Mouse (Mus musculus) neural tube, embryonic 11.5 days (tissue): ENCODE data around the gene Chl1. TPM values are rescaled to one million over a fixed set of nuclear protein-coding genes. Genes with fewer than 3 reads are reported as not detected.

Experiments
- ATAC-seq: fragments of 200-750 bp; cut with Nextera tagmentation; 2 replicates; pipeline ENCODE4 v1.8.0; 2017; ENCODE audit warnings: moderate number of reproducible peaks, mild to moderate bottlenecking, moderate TSS enrichment, moderate library complexity; ENCODE audit not compliant: insufficient read depth, low FRiP score, low TSS enrichment
- DNase-seq: peaks from one replicate; pipeline ENCODE4 v3.0.0-alpha.2; 2015; ENCODE audit warnings: low spot score
- H3K27ac ChIP-seq: fragments of 300-500 bp; sonication (generic); 2 replicates; pipeline ENCODE4 v1.5.1; 2014; ENCODE audit warnings: low read depth, mild to moderate bottlenecking, low read length
- H3K27me3 ChIP-seq: fragments of 300-500 bp; sonication (generic); 2 replicates; pipeline ENCODE4 v1.6.1; 2014; ENCODE audit warnings: mild to moderate bottlenecking, low read length, mixed read lengths; ENCODE audit not compliant: control insufficient read depth, insufficient read depth
- H3K36me3 ChIP-seq: fragments of 300-500 bp; sonication (generic); 2 replicates; pipeline ENCODE4 v1.6.1; 2014; ENCODE audit warnings: mild to moderate bottlenecking, low read length, moderate library complexity, mixed read lengths; ENCODE audit not compliant: control insufficient read depth, insufficient read depth
- H3K4me1 ChIP-seq: fragments of 300-500 bp; sonication (generic); 2 replicates; pipeline ENCODE4 v1.6.1; 2014; ENCODE audit warnings: low read length, mixed read lengths; ENCODE audit not compliant: control insufficient read depth, insufficient read depth
- H3K4me2 ChIP-seq: fragments of 300-500 bp; sonication (generic); 2 replicates; pipeline ENCODE4 v1.6.1; 2014; ENCODE audit warnings: low read depth, mild to moderate bottlenecking, moderate library complexity
- H3K4me3 ChIP-seq: fragments of 300-500 bp; sonication (generic); 2 replicates; pipeline ENCODE4 v1.5.1; 2014; ENCODE audit warnings: low read depth, low read length
- H3K9ac ChIP-seq: fragments of 300-500 bp; sonication (generic); 2 replicates; pipeline ENCODE4 v1.6.1; 2014; ENCODE audit warnings: mild to moderate bottlenecking, low read length
- H3K9me3 ChIP-seq: fragments of 300-500 bp; sonication (generic); 2 replicates; pipeline ENCODE4 v1.6.1; 2016; ENCODE audit warnings: low read length; ENCODE audit not compliant: control insufficient read depth
- WGBS: fragments of 180-500 bp; shearing (Covaris S2); extraction: QIAGEN DNeasy Blood & Tissue Kit; methylation state at CpG from one replicate; pipeline ENCODE4 v1.1.7; 2014; 5-methylcytosine and 5-hydroxymethylcytosine counted together
- polyA plus RNA-seq: library from polyadenylated mRNA; unstranded; fragments of >200 nt; fragmentation: Nextera tagmentation; extraction: Ambion mirVana; gene quantifications from 2 replicates; pipeline ENCODE4 v1.2.1, GENCODE M21; 2014

The Chl1 gene
- polyA plus RNA-seq, 1 experiment from 2014 or later = 18.5 TPM

DNA sequence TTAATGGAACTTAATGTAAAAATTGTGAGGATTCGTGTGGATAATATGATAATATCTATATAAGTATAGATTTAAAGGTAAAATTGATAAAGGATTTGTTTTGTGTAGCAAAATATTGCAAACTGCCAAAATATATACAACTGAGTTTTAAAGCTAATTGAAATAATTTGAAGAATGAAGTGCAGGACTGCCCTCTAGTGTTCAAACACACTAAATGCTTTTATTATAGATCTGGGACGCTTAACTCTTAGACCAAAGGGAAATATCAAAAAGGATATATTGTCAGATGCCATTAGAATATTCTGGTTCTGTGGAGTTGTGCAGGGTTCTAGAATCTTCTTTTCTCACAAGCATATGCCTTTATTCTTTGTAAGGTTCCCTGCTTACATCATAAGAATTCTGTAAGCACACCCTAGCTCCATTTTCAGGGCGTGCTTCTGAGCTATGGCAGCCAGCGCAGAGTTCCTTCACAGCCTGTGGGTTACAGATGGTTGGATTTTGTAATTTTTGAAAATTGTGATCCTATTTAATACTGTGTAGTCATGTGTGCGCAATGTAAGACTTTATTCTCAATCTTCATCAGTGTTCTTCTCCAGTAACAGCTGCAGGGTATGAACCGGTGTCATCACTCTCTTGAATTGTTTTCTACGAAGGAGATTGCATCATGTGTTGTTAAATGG, 187.1 kb downstream of the Chl1 start:
- DNase-seq = no peak

DNA sequence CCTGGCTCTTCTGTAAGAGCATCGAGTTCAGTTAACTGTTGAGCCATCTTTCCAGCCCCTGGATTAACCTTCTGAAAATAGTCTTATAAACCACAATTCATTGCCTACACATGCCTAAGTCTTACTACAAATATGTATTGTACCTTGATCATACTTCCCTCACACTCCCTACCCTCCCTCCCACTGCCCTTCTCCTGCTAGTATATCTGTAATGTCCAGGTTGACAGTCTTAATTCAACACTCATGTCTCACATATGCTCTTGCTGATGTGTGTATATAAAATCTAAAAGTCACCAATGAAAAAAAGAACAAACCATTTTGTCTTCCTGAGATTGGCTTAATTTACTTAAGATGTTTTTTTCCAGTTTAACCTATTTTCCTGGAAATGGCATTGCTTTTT, 189.1 kb downstream of the Chl1 start:
- Histone ChIP-seq H3K27ac (no peak overlapping the region), H3K9ac (no peak overlapping the region), H3K36me3 (no peaks in the 10 kb centered on the region), H3K4me1 (no peaks in the 10 kb centered on the region), H3K4me2 (no peak overlapping the region), H3K4me3 (no peak overlapping the region), H3K9me3 (no peaks in the 10 kb centered on the region), H3K27me3 (no peaks in the 10 kb centered on the region)
- no peak for DNase-seq
- 90% methylated on average over 1 of the region's 1 CpGs for WGBS
- ATAC-seq = no peak

More for the DNA sequence above, 187.1 kb downstream of the Chl1 start:
- ATAC-seq = no peak
- 64% methylated on average over 7 of the region's 7 CpGs for WGBS
- no peak overlapping the region for H3K4me3 ChIP-seq
- H3K36me3 ChIP-seq = no peaks in the 10 kb centered on the region
- H3K4me2 ChIP-seq = no peak overlapping the region
- H3K27ac ChIP-seq = no peak overlapping the region
- H3K27me3 ChIP-seq = no peaks in the 10 kb centered on the region
- no peak overlapping the region for H3K9ac ChIP-seq
- no peaks in the 10 kb centered on the region for H3K9me3 ChIP-seq
- H3K4me1 ChIP-seq = no peaks in the 10 kb centered on the region

DNA sequence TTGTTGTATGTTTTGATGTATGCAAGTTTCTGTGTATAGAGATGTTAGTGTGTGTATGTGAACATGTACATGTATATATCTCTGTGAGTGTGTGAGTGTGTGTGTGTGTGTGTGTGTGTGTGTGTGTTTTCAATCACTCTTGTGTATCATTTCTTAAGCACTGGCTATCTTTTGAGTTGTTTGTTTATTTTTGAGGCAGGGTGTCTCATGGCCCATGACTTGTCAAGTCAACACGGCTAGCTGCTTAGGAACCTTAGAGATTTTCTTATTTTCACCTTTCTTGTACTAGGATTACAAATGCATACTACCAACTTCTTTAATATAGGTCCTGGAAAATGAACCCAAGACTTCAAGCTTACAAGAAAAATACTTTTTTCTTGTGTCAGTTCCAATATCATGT, 189.5 kb downstream of the Chl1 start:
- no peak overlapping the region for H3K4me3 ChIP-seq
- H3K27ac ChIP-seq = no peak overlapping the region
- no peaks in the 10 kb centered on the region for H3K9me3 ChIP-seq
- no peak overlapping the region for H3K9ac ChIP-seq
- H3K36me3 ChIP-seq = no peaks in the 10 kb centered on the region
- no peak for DNase-seq
- 74% methylated on average over 1 of the region's 1 CpGs for WGBS
- H3K4me2 ChIP-seq = no peak overlapping the region
- H3K27me3 ChIP-seq = no peaks in the 10 kb centered on the region
- ATAC-seq = no peak
- H3K4me1 ChIP-seq = no peaks in the 10 kb centered on the region

DNA sequence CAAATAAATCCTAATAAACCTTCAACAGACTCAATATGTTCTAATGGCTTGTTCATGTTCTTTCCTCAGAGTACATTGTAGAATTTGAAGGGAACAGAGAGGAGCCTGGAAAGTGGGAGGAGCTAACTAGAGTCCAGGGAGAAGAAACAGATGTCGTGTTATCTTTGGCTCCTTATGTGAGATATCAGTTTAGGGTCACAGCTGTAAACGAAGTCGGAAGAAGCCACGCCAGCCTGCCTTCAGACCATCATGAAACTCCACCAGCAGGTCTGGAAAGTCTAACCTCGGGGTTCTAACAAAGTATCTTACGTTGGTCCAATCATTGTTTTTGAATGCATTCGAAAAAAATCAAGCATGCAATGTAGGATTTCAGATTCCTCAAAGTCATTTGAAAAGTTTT, 189.9 kb downstream of the Chl1 start:
- Histone ChIP-seq H3K36me3 (no peaks in the 10 kb centered on the region), H3K4me2 (no peak overlapping the region), H3K4me1 (no peaks in the 10 kb centered on the region), H3K27me3 (no peaks in the 10 kb centered on the region), H3K9me3 (no peaks in the 10 kb centered on the region), H3K27ac (no peak overlapping the region), H3K4me3 (no peak overlapping the region), H3K9ac (no peak overlapping the region)
- 83% methylated on average over 7 of the region's 7 CpGs for WGBS
- ATAC-seq (no peak), DNase-seq (no peak)

DNA sequence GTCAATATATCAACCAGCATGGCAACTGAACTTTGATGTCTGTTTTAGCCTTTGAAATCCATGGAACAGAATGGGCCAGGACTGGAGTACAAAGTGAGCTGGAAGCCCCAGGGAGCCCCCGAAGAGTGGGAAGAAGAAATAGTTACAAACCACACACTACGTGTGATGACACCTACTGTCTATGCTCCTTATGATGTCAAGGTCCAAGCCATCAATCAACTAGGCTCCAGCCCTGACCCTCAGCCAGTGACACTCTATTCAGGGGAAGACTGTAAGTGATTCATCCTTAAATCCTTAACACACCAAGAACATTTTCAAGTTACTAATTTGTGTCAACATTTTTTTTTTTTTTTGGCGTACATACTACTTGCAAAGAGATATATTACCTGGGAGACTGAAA, 196.0 kb downstream of the Chl1 start:
- ATAC-seq (no peak), DNase-seq (no peak)
- no peaks in the 10 kb centered on the region for H3K4me1 ChIP-seq
- no peaks in the 10 kb centered on the region for H3K36me3 ChIP-seq
- no peak overlapping the region for H3K4me2 ChIP-seq
- H3K27me3 ChIP-seq = no peaks in the 10 kb centered on the region
- no peak overlapping the region for H3K27ac ChIP-seq
- H3K9me3 ChIP-seq = no peaks in the 10 kb centered on the region
- H3K9ac ChIP-seq = no peak overlapping the region
- H3K4me3 ChIP-seq = no peak overlapping the region
- 74% methylated on average over 3 of the region's 3 CpGs for WGBS

DNA sequence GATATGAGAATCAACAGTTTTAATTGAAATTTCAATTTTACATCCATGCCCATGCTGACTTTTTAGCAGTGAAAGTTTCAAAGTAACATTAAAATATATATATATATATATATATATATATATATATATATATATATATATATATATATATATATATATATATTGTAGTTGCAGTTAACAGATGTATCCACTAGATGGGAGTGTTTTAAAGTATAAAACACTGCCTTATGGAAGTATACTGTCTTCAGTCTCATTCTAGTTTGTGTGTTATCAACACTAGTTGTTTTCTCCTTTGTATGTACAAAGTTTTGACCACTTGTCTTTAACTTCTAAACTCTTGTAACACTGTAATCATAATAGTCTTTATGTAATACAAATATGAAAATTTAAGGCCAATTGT, 228.9 kb downstream of the Chl1 start:
- no peaks in the 10 kb centered on the region for H3K4me1 ChIP-seq
- H3K27me3 ChIP-seq = no peaks in the 10 kb centered on the region
- DNase-seq (no peak), ATAC-seq (no peak)
- H3K9ac ChIP-seq = no peak overlapping the region
- H3K4me2 ChIP-seq = no peak overlapping the region
- no peak overlapping the region for H3K27ac ChIP-seq
- H3K4me3 ChIP-seq = no peak overlapping the region
- H3K9me3 ChIP-seq = no peaks in the 10 kb centered on the region
- H3K36me3 ChIP-seq = no peaks in the 10 kb centered on the region

DNA sequence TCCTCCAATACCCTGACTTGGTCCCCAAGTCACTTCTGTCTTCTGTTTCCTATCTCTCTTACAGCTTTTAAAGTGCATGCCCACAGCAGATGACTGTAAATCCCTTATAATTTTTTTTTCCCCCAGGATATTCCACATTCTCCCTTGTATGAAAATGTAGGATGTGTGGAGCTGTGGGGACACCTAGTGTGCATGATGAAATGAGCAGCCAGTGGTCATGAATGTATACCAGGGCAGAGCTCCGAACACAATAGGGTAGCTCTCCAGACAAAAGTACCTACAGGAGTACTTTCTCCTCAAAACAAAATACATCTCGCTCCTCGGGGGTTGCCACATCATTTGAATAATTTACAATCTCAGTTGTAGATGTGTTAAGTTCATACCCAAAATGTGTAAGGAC, 232.4 kb downstream of the Chl1 start:
- Histone ChIP-seq H3K27me3 (no peaks in the 10 kb centered on the region), H3K4me1 (no peaks in the 10 kb centered on the region), H3K27ac (no peak overlapping the region), H3K4me2 (no peak overlapping the region), H3K9me3 (no peaks in the 10 kb centered on the region), H3K36me3 (no peaks in the 10 kb centered on the region), H3K4me3 (no peak overlapping the region), H3K9ac (no peak overlapping the region)
- 72% methylated on average over 3 of the region's 3 CpGs for WGBS
- DNase-seq (no peak), ATAC-seq (no peak)

DNA sequence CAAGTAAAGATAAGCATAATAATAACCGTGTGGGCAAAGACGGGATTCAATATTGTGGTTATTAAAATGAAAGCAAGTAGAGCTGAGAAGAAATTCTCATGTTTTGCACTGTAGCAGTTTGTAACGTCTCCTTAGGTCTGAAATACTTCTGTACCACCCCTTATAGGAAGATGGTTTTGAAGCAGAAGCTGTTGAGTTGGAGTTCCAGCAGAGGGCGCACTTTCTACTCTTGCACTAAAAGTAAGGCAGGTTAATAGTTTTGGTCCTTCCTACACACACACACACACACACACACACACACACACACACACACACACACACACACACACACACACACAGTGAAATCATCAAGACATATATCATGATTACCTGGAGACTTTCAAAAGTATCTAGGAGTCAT, 235.7 kb downstream of the Chl1 start:
- Histone ChIP-seq H3K4me1 (no peaks in the 10 kb centered on the region), H3K4me3 (no peak overlapping the region), H3K27me3 (no peaks in the 10 kb centered on the region), H3K9ac (no peak overlapping the region), H3K4me2 (no peak overlapping the region), H3K27ac (no peak overlapping the region), H3K36me3 (no peaks in the 10 kb centered on the region), H3K9me3 (no peaks in the 10 kb centered on the region)
- DNase-seq = peak; percentile 35
- WGBS = 32% methylated on average over 4 of the region's 4 CpGs
- no peak for ATAC-seq

DNA sequence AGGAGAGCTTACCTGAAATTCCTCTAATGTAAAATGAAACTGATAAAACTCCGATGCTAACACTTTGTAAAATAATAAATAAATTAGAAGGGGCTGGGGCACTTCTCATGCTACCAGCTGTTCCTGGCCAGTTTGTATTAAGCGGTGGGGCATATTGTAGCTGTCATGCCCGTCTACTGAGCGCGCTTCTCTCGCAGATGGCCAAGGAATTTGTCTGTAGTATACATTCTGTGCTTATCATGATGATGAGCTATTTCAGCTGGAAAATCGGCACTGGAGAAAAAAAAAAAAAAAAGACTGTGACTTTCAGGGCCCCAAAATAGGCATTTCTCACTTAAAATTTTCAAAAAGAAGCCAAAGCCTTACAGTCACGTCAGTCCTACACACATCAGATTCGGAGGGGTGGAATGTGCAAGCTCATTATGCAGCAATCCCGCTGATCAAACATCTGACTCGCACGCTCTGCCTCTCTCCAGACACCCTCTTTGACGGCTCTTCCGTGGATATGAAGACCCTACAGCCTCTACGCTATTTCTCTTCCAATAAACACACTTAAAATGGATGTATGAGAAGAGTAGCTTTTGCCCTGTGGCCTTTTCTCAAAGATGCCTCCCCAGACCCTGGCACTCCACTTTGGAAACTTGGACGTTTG, 238.9 kb downstream of the Chl1 start:
- WGBS = 64% methylated on average over 16 of the region's 16 CpGs
- Histone ChIP-seq H3K4me3 (no peak overlapping the region), H3K9me3 (no peaks in the 10 kb centered on the region), H3K36me3 (no peaks in the 10 kb centered on the region), H3K27ac (no peak overlapping the region), H3K27me3 (no peaks in the 10 kb centered on the region), H3K9ac (no peak overlapping the region), H3K4me1 (no peaks in the 10 kb centered on the region), H3K4me2 (no peak overlapping the region)
- no peak for ATAC-seq
- no peak for DNase-seq
